Mouse (Mus musculus) CH12.LX (cell line): ENCODE data around the gene Far1.

Experiments used
- CHD2 ChIP-seq: IDR thresholded peaks from 2 replicates; pipeline ENCODE4 v1.6.1; 2011; ENCODE audit warnings: low read length, improper control_type of control experiment
- CTCF ChIP-seq, 2 experiments: IDR thresholded peaks in 1 of 2; conservative IDR thresholded peaks in 1 of 2; 2 replicates each; pipeline ENCODE4 v1.5.1; 2011 to 2012; ENCODE audit warnings: low read depth in 2 of 2, low read length in 2 of 2, improper control_type of control experiment in 1 of 2, inconsistent platforms in 1 of 2, mild to moderate bottlenecking in 1 of 2, moderate library complexity in 1 of 2
- EP300 ChIP-seq: IDR thresholded peaks from 2 replicates; pipeline ENCODE4 v1.6.1; 2011; ENCODE audit warnings: low read length, improper control_type of control experiment
- MAX ChIP-seq: IDR thresholded peaks from 2 replicates; pipeline ENCODE4 v1.6.1; 2011; ENCODE audit warnings: low read length, improper control_type of control experiment
- MAZ ChIP-seq: IDR thresholded peaks from 2 replicates; pipeline ENCODE4 v1.6.1; 2012; ENCODE audit warnings: low read depth, mild to moderate bottlenecking, inconsistent platforms, low read length, improper control_type of control experiment, moderate library complexity
- PAX5 ChIP-seq: IDR thresholded peaks from 2 replicates; pipeline ENCODE4 v1.6.1; 2012; ENCODE audit warnings: low read length, inconsistent platforms, mixed read lengths
- POLR2A ChIP-seq: IDR thresholded peaks from 2 replicates; pipeline ENCODE4 v1.6.1; 2011; ENCODE audit warnings: low read depth, mild to moderate bottlenecking, improper control_type of control experiment, low read length
- POLR2AphosphoS2 ChIP-seq: IDR thresholded peaks from 2 replicates; pipeline ENCODE4 v1.6.1; 2011; ENCODE audit warnings: low read depth, low read length, improper control_type of control experiment
- RCOR1 ChIP-seq: conservative IDR thresholded peaks from 2 replicates; pipeline ENCODE4 v1.6.1; 2012; ENCODE audit warnings: low read depth, mild to moderate bottlenecking, inconsistent platforms, low read length, improper control_type of control experiment
- USF1 ChIP-seq: IDR thresholded peaks from 2 replicates; pipeline ENCODE4 v1.6.1; 2014; ENCODE audit warnings: low read depth, mild to moderate bottlenecking, inconsistent platforms, low read length, improper control_type of control experiment
- ZKSCAN1 ChIP-seq: IDR thresholded peaks from 2 replicates; pipeline ENCODE4 v1.6.1; 2012; ENCODE audit warnings: low read depth, inconsistent platforms, low read length, improper control_type of control experiment, borderline replicate concordance
- ZMIZ1 ChIP-seq: IDR thresholded peaks from 2 replicates; pipeline ENCODE4 v1.6.1; 2012; ENCODE audit warnings: low read depth, mild to moderate bottlenecking, inconsistent platforms, low read length, improper control_type of control experiment
- ZNF384 ChIP-seq: IDR thresholded peaks from 2 replicates; pipeline ENCODE4 v1.6.1; 2012; ENCODE audit warnings: low read depth, low read length, improper control_type of control experiment, inconsistent platforms

DNA sequence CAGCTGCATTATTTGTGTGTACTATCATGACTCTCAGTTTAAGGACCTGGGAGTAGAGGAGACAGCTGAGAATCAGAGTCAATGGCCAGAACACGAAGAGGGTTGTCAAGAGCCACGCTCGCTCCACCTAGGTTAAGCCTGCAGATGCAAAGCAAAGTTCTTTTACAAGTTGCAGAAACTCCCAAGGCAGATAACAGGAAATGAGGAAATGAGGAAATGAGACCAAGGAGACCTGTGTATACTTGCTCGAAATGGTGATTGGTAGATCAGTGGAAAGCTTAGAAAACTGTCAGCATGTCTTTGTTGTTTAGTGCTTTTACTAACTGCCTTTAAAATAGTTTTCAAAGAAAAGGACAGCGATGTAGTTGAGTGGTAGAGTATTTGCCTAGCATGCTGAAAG is 8.6 kb upstream of the Far1 start:
- TF ChIP-seq USF1 (no peak), POLR2A (peak; percentile 68), MAZ (no peak), POLR2AphosphoS2 (no peak), CTCF (conservative IDR thresholded peaks at IDR 0.05 in 1 of 2, IDR thresholded peaks at IDR 0.05 in 1 of 2; ENCODE audit: low read depth in 2 of 2, low read length in 2 of 2) (no peak), MAX (peak; percentile 58; the same call in 1 of the 2 replicates), PAX5 (no peak), ZMIZ1 (0 out of 2 replicates have a peak, but pooled peaks have one; percentile 29), ZKSCAN1 (no peak), RCOR1 (peak; percentile 73; the same call in 1 of the 2 replicates), EP300 (peak; percentile 93), CHD2 (no peak; the same call in 1 of the 2 replicates), ZNF384 (no peak)
